Mouse (Mus musculus) adrenal gland, postnatal 36 days (tissue): Measurements from ENCODE around the gene Gm10719. TPM values are rescaled to one million over a fixed set of nuclear protein-coding genes. Genes with fewer than 3 reads are reported as not detected.
A peak's percentile ranks its signal among the peaks of the same experiment; 100 is the strongest.
"Not testable (repeated sequence)": the region's sequence is repeated elsewhere in the genome, so short reads cannot be mapped to it uniquely, and the experiment has no call there.

ENCODE experiments used
- DNase-seq, 2 experiments: peaks; one replicate each; pipeline ENCODE4 v3.0.0; 2021; ENCODE audit warnings: mixed read lengths in 1 of 2
- microRNA-seq: library from miRNA; unstranded; fragments of <30 nt; microRNA quantifications from one replicate; pipeline ENCODE4 v1.2.0, GENCODE M21; 2021
- total RNA-seq, 2 experiments: library from RNA; stranded (reverse); gene quantifications; 2 replicates each; pipeline ENCODE4 v1.2.3; 2021

The Gm10719 gene
- total RNA-seq, 2 experiments from 2014 or later, result 3.0 to 4.3 TPM

GRCm38 (mm10) chr9:3025653-3026052 is 8.4 kb downstream of the Gm10719 start:
- DNase-seq, result peak in 1 of 2 experiments; percentile 36

DNA sequence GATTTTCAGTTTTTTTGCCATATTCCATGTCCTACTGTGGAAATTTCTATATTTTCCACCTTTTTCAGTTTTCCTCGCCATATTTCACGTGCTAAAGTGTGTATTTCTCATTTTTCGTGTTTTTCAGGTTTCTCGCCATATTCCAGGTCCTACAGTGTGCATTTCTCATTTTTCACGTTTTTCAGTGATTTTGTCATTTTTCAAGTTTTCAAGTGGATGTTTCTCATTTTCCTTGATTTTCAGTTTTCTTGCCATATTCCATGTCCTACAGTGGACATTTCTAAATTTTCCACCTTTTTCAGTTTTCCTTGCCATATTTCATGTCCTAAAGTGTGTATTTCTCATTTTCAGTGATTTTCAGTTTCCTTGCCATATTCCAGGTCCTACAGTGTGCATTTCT is 8.9 kb downstream of the Gm10719 start:
- DNase-seq, result not testable (repeated sequence)

- DNase-seq, result not testable (repeated sequence)
Observed at GRCm38 (mm10) chr9:3026741-3027140, 9.5 kb downstream of the Gm10719 start.

- DNase-seq, result not testable (repeated sequence)
Observed at GRCm38 (mm10) chr9:3027200-3027599, 10.0 kb downstream of the Gm10719 start.

GRCm38 (mm10) chr9:3029276-3030000 is 12.2 kb downstream of the Gm10719 start:
- DNase-seq, result not testable (repeated sequence)

DNA sequence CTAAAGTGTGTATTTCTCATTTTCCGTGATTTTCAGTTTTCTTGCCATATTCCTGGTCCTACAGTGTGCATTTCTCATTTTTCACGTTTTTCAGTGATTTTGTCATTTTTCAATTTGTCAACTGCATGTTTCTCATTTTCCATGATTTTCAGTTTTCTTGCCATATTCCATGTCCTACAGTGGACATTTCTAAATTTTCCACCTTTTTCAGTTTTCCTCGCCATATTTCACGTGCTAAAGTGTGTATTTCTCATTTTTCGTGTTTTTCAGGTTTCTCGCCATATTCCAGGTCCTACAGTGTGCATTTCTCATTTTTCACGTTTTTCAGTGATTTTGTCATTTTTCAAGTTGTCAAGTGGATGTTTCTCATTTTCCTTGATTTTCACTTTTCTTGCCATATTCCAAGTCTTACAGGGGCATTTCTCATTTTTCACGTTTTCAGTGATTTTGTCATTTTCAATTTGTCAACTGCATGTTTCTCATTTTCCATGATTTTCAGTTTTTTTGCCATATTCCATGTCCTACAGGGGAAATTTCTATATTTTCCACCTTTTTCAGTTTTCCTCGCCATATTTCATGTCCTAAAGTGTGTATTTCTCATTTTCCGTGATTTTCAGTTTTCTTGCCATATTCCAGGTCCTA is 13.6 kb downstream of the Gm10719 start:
- peak in 1 of 2 experiments; percentile 10 for DNase-seq

DNA sequence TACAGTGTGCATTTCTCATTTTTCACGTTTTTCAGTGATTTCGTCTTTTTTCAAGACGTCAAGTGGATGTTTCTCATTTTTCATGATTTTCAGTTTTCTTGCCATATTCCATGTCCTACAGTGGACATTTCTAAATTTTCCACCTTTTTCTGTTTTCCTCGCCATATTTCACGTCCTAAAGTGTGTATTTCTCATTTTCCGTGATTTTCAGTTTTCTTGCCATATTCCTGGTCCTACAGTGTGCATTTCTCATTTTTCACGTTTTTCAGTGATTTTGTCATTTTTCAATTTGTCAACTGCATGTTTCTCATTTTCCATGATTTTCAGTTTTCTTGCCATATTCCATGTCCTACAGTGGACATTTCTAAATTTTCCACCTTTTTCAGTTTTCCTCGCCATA is 17.1 kb downstream of the Gm10719 start, which contains the start of gene Gm17535:
Gene Gm17535 (plus strand): TSS at position 301 of the 400 bp plus-strand sequence.
- not testable (repeated sequence) for DNase-seq

DNA sequence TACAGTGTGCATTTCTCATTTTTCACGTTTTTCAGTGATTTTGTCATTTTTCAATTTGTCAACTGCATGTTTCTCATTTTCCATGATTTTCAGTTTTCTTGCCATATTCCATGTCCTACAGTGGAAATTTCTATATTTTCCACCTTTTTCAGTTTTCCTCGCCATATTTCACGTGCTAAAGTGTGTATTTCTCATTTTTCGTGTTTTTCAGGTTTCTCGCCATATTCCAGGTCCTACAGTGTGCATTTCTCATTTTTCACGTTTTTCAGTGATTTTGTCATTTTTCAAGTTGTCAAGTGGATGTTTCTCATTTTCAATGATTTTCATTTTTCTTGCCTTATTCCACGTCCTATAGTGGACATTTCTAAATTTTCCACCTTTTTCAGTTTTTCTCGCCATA is 19.4 kb downstream of the Gm10719 start, which contains the start of gene Gm10715:
Gene Gm10715 (plus strand): TSS at position 301 of the 400 bp plus-strand sequence.
- not testable (repeated sequence) for DNase-seq

GRCm38 (mm10) chr9:3038161-3038560 is 21.0 kb downstream of the Gm10719 start:
- DNase-seq, result not testable (repeated sequence)

Small RNAs within 50 kb of the gene (microRNA-seq; reads per million reads assigned to microRNA genes)
- gene Mir101c, result not detected

Other genes with a start within 250 kb of the Gm10719 start
- gene Gm10722, start 16.5 kb upstream of the Gm10719 start, total RNA-seq, result not detected
- gene Gm11168, start 14.1 kb upstream of the Gm10719 start, total RNA-seq, result not detected
- 1 to 10 TPM in 1 of 2 experiments, under 1 TPM in 1; 0.49 to 1.6 TPM for gene Gm10721, start 4.3 kb upstream of the Gm10719 start, total RNA-seq
- not detected for gene Gm10720, start 1.8 kb upstream of the Gm10719 start, total RNA-seq
- 1 to 10 TPM; 3.0 to 4.0 TPM for gene Gm10718, start 6.1 kb downstream of the Gm10719 start, total RNA-seq
- 1 to 10 TPM in 1 of 2 experiments, under 1 TPM in 1; 0.59 to 1.7 TPM for gene Gm10717, start 8.0 kb downstream of the Gm10719 start, total RNA-seq
- gene Gm17535, start 17.2 kb downstream of the Gm10719 start, total RNA-seq, result not detected
- not detected for gene Gm10715, start 19.5 kb downstream of the Gm10719 start, total RNA-seq